Mouse (Mus musculus) forebrain, embryonic 16.5 days (tissue): ENCODE data around the gene Runx1. TPM values are rescaled to one million over a fixed set of nuclear protein-coding genes. Genes with fewer than 3 reads are reported as not detected.

Experiments
- ATAC-seq: fragments of 200-750 bp; cut with Nextera tagmentation; 2 replicates; pipeline ENCODE4 v1.8.0; 2017; ENCODE audit warnings: mild to moderate bottlenecking, moderate library complexity
- H3K27ac ChIP-seq: fragments of 300-500 bp; sonication (generic); 2 replicates; pipeline ENCODE4 v1.5.1; 2014; ENCODE audit warnings: low read length, control low read depth
- H3K27me3 ChIP-seq: fragments of 300-500 bp; sonication (generic); replicated peaks from 2 replicates; pipeline ENCODE4 v1.6.1; 2014; ENCODE audit warnings: low read length; ENCODE audit not compliant: control insufficient read depth, insufficient read depth
- H3K36me3 ChIP-seq: fragments of 300-500 bp; sonication (generic); 2 replicates; pipeline ENCODE4 v1.6.1; 2014; ENCODE audit not compliant: control insufficient read depth, insufficient read depth
- H3K4me1 ChIP-seq: fragments of 300-500 bp; sonication (generic); replicated peaks from 2 replicates; pipeline ENCODE4 v1.6.1; 2014; ENCODE audit warnings: low read length; ENCODE audit not compliant: control insufficient read depth, insufficient read depth
- H3K4me2 ChIP-seq: fragments of 300-500 bp; sonication (generic); 2 replicates; pipeline ENCODE4 v1.6.1; 2014; ENCODE audit warnings: mild to moderate bottlenecking, low read length, control low read depth
- H3K4me3 ChIP-seq: fragments of 300-500 bp; sonication (generic); replicated peaks from 2 replicates; pipeline ENCODE4 v1.5.1; 2014; ENCODE audit warnings: mild to moderate bottlenecking, low read length, control low read depth
- H3K9ac ChIP-seq: fragments of 300-500 bp; sonication (generic); replicated peaks from 2 replicates; pipeline ENCODE4 v1.6.1; 2014; ENCODE audit warnings: low read depth, low read length, control low read depth
- H3K9me3 ChIP-seq: fragments of 300-500 bp; sonication (generic); 2 replicates; pipeline ENCODE4 v1.6.1; 2016; ENCODE audit warnings: low read length; ENCODE audit not compliant: control insufficient read depth
- WGBS: fragments of 180-500 bp; shearing (Covaris S2); extraction: QIAGEN DNeasy Blood & Tissue Kit; methylation state at CpG from one replicate; pipeline ENCODE4 v1.1.7; 2014; 5-methylcytosine and 5-hydroxymethylcytosine counted together
- polyA plus RNA-seq: library from polyadenylated mRNA; unstranded; fragments of >200 nt; fragmentation: Nextera tagmentation; extraction: Ambion mirVana; gene quantifications from 2 replicates; pipeline ENCODE4 v1.2.1, GENCODE M21; 2015

The Runx1 gene
- polyA plus RNA-seq, 1 experiment from 2014 or later: 0.48 TPM

DNA sequence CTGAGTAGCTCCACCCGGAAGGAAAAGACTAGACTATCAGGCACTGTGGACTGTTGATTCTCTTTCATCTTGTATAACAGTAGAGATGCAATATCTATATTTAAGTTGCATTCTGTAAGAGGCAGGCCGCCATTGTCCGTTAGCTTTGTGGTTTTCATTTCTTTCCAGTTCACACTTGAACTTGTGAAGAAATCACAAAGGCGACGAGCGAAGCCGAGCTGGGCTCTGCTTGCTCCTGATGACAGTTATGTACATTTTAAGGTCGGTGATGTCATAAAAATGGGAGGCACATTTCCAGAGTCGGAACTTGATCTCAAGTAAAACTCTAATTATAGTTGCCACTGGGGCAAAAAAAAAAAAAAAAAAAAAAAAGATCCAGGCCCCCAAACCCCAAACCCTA is 99.1 kb downstream of the Runx1 start:
- Histone ChIP-seq H3K4me3 (no peak overlapping the region), H3K36me3 (no peaks in the 10 kb centered on the region), H3K27ac (no peak overlapping the region), H3K4me1 (no peaks in the 10 kb centered on the region), H3K27me3 (no peaks in the 10 kb centered on the region), H3K9me3 (no peaks in the 10 kb centered on the region), H3K9ac (no peak overlapping the region), H3K4me2 (no peak overlapping the region)
- 95% methylated on average over 9 of the region's 9 CpGs for WGBS
- no peak for ATAC-seq

DNA sequence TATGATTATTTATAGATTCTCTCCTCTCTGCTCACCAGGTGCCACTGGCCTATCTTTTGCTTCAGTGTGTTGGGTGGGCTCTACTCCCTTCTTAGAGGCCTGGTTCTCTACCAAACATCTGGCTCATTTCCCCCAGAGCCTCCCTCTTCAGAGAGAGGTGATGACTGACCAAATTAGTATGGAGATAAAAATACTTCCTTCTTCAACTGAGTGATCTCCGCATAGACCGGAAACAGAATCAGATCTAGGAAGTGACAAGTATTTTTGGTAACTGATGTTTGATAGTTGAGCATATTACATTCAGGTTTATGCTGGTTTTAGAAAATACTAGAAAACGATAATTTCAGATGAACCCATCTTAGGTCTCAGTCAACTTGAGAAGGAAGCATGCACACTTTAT is 101.4 kb downstream of the Runx1 start:
- Histone ChIP-seq H3K27ac (no peak overlapping the region), H3K4me3 (no peak overlapping the region), H3K4me2 (no peak overlapping the region), H3K4me1 (peaks cover 7% of the 10 kb centered on the region), H3K27me3 (no peaks in the 10 kb centered on the region), H3K9me3 (no peaks in the 10 kb centered on the region), H3K9ac (no peak overlapping the region), H3K36me3 (no peaks in the 10 kb centered on the region)
- no peak for ATAC-seq
- WGBS: 95% methylated on average over 3 of the region's 3 CpGs

DNA sequence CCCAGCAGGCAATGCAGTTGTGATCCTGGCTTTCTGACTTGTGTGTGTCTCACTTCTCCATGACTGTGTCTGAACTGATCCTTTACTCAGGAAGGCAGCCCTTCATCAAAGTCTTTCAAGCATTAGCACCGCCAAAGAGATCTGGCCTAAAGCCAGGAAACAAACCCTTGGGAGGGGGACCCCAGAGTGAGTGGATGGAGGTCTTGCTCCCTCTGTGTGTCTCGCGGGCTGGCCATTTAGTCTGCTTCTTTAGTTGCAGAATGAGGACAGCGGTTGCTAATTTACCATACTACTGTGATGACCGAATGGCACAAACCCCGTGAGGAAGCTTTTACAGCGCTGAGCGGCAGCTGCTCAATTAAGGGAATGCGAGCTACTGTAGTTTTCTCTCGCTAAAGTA is 105.3 kb downstream of the Runx1 start:
- peak; percentile 28; the same call in 1 of the 2 replicates for ATAC-seq
- Histone ChIP-seq H3K4me1 (peaks cover 7% of the 10 kb centered on the region), H3K9me3 (no peaks in the 10 kb centered on the region), H3K9ac (no peak overlapping the region), H3K27ac (no peak overlapping the region), H3K36me3 (no peaks in the 10 kb centered on the region), H3K27me3 (no peaks in the 10 kb centered on the region), H3K4me3 (no peak overlapping the region), H3K4me2 (no peak overlapping the region)
- 15% methylated on average over 10 of the region's 10 CpGs for WGBS

DNA sequence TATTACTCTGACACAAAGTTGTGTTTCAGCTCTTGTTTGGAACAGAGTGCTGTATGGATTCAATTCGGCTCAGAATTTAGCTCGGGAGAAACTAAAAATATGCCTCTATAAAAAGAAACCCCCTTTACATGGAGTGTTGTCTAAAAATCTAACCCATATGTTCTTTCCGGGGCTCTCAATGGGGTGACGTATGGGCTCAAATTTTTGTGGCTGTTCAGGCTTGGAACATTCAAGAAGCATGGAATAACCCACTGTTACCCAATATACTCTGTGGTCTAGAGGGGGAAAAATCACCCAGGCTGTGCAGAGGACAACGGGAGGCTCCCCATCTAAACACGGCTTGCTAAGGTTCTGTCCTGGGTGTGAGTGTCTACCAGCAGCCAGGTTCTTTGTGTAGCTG is 106.2 kb downstream of the Runx1 start:
- no peak for ATAC-seq
- Histone ChIP-seq H3K27me3 (no peaks in the 10 kb centered on the region), H3K36me3 (no peaks in the 10 kb centered on the region), H3K9ac (no peak overlapping the region), H3K4me1 (peaks cover 7% of the 10 kb centered on the region), H3K27ac (no peak overlapping the region), H3K4me2 (no peak overlapping the region), H3K9me3 (no peaks in the 10 kb centered on the region), H3K4me3 (no peak overlapping the region)
- 81% methylated on average over 6 of the region's 6 CpGs for WGBS

DNA sequence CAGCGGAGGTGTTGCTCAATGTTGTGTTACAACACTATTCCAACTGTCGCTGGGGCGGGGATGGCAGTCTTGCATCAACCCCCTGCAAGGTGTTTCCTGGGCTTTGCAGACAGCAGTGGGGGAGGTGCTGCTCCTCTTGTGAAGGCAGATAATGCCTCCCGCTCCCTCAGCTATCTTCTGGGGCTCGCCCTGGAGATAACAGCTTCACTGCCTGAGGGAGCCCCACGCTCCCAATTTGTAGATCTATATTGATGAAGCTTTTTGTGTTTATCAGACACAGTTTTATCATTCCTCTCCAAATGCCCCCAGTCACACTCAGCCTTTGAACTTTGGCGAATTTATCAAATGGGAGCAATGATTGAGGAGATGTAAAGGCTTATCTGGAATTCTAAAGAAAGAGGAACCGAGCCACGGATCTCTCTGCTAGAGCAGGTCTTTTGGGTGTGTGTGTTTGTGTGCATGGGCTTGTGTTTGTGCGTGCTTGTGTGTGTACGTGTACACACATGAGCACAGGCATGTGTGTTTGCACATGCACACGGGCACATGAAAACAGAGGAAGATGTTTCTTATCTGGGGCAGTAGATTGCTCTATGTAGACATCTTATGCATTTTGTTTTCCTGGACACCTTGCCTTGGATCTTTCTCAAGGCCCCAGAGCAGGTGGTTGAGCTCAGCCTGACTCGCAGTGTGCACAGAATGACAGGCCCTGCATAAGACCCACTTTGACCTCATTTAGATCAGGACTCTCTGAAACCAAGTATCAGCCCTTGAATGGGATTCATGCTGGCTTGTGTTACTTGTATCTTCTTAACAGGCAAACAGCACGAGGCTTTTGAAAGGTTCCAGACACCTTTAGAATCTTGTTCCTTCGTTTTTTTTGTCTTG is 110.1 kb downstream of the Runx1 start:
- H3K27ac ChIP-seq: no peak overlapping the region
- H3K4me2 ChIP-seq: no peak overlapping the region
- WGBS: 35% methylated on average over 15 of the region's 15 CpGs
- no peaks in the 10 kb centered on the region for H3K36me3 ChIP-seq
- no peak overlapping the region for H3K4me3 ChIP-seq
- no peak overlapping the region for H3K9ac ChIP-seq
- no peaks in the 10 kb centered on the region for H3K9me3 ChIP-seq
- no peak for ATAC-seq
- H3K27me3 ChIP-seq: no peaks in the 10 kb centered on the region
- peaks cover 6% of the 10 kb centered on the region for H3K4me1 ChIP-seq

DNA sequence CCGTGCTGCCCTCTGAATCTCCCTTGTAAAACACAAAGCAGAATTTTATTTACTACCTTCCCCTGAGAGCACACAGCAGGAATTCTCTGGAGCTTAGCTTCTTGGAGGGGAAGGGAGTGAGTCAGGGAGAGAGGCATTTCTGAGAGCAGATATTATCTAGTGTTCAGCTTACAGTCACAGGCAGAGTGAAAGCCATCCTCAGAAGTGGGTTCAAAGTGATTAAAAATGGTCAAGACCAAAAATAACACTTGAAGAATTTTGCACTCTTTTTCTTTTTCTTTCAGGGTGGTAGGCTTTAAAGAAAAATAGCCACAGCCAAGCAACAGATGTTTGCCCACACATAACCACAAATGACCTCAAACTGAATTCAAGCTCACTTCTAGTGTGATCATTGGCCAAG is 115.8 kb downstream of the Runx1 start:
- no peak overlapping the region for H3K4me2 ChIP-seq
- no peak overlapping the region for H3K4me3 ChIP-seq
- ATAC-seq: no peak
- no peaks in the 10 kb centered on the region for H3K36me3 ChIP-seq
- H3K9me3 ChIP-seq: no peaks in the 10 kb centered on the region
- H3K27me3 ChIP-seq: peaks cover 2% of the 10 kb centered on the region; the same call in 1 of the 2 replicates
- no peak overlapping the region for H3K27ac ChIP-seq
- peaks cover 4% of the 10 kb centered on the region for H3K4me1 ChIP-seq
- WGBS: 23% methylated on average over 1 of the region's 1 CpGs
- H3K9ac ChIP-seq: no peak overlapping the region

DNA sequence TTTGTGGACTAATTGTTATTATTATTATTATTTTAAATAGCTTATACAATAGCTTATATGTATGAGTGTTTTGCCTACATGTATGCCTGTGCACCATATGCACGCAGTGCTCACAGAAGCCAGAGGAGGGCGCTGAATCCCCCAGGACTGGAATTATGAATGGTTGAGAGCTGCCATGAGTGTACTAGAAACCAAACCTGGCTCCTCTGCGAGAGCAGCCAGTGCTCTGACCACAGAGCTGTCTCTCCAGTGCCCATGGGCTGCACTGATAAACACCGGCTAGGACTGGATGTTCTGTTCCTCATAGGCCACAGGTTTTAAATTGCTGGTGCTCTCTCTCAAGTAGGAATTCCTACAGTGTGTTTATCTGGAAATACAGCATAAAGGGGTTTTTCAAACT is 117.2 kb downstream of the Runx1 start:
- no peak overlapping the region for H3K27ac ChIP-seq
- H3K4me1 ChIP-seq: peaks cover 4% of the 10 kb centered on the region
- no peak overlapping the region for H3K9ac ChIP-seq
- no peaks in the 10 kb centered on the region for H3K36me3 ChIP-seq
- H3K27me3 ChIP-seq: peaks cover 6% of the 10 kb centered on the region; the same call in 1 of the 2 replicates
- H3K9me3 ChIP-seq: no peaks in the 10 kb centered on the region
- ATAC-seq: no peak
- 72% methylated on average over 4 of the region's 4 CpGs for WGBS
- H3K4me2 ChIP-seq: no peak overlapping the region
- H3K4me3 ChIP-seq: no peak overlapping the region

DNA sequence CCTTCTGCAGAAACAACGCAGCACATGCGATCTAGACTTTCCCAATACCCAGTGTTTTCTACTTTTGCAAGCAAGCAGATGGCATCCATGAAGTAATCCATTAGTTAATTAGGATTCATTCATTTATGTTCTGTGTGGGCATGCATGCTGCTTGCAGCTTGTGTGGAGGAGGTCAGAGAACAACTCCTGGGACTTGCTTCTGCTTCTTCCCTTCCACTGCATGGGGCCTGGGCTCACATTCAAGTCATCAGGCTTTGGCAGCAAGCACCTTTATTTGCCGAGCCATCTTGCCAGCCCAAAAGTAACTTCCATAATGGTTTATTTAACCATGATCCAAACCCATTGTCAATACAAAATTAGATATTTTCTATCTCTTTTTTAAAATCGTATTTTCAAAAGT is 118.2 kb downstream of the Runx1 start:
- no peaks in the 10 kb centered on the region for H3K9me3 ChIP-seq
- H3K4me1 ChIP-seq: peaks cover 4% of the 10 kb centered on the region
- H3K27me3 ChIP-seq: peaks cover 10% of the 10 kb centered on the region; the same call in 1 of the 2 replicates
- ATAC-seq: no peak
- WGBS: 64% methylated on average over 4 of the region's 4 CpGs
- no peak overlapping the region for H3K4me3 ChIP-seq
- no peaks in the 10 kb centered on the region for H3K36me3 ChIP-seq
- H3K9ac ChIP-seq: no peak overlapping the region
- H3K27ac ChIP-seq: no peak overlapping the region
- no peak overlapping the region for H3K4me2 ChIP-seq

DNA sequence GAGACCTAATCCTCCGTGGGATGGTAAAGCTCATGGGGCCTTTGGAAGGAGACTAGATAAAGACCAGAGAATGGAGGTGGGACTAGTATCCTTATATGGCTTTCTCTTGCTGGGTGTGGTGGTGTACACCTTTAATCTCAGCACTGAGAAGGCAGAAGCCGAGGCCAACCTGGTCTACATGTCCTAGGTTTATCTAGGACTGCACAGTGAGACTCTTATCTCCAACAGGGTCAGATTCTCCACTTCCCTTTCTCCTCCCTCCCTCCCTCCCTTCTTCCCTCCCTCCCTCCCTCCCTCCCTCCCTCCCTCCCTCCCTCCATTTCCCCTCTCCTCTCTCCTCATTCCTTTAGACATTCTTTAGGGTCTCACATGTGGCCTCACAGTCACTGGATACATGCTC is 118.8 kb downstream of the Runx1 start:
- H3K27ac ChIP-seq: no peak overlapping the region
- H3K4me2 ChIP-seq: no peak overlapping the region
- no peak for ATAC-seq
- no peak overlapping the region for H3K4me3 ChIP-seq
- H3K27me3 ChIP-seq: peaks cover 11% of the 10 kb centered on the region; the same call in 1 of the 2 replicates
- H3K4me1 ChIP-seq: peaks cover 4% of the 10 kb centered on the region
- H3K9me3 ChIP-seq: no peaks in the 10 kb centered on the region
- 76% methylated on average over 2 of the region's 2 CpGs for WGBS
- no peak overlapping the region for H3K9ac ChIP-seq
- no peaks in the 10 kb centered on the region for H3K36me3 ChIP-seq
